Mouse (Mus musculus) ES-Bruce4 (cell line): ENCODE data around the gene Mecom.

Experiments used
- CTCF ChIP-seq: IDR thresholded peaks from one replicate; pipeline ENCODE4 v1.8.1; 2011; ENCODE audit warnings: low read depth, low read length
- EP300 ChIP-seq: IDR thresholded peaks from 2 replicates; pipeline ENCODE4 v1.6.1; 2011; ENCODE audit warnings: low read depth, low read length; ENCODE audit not compliant: insufficient read depth
- POLR2A ChIP-seq: IDR thresholded peaks from one replicate; pipeline ENCODE4 v1.8.1; 2011; ENCODE audit warnings: low read length; ENCODE audit not compliant: insufficient read depth

DNA sequence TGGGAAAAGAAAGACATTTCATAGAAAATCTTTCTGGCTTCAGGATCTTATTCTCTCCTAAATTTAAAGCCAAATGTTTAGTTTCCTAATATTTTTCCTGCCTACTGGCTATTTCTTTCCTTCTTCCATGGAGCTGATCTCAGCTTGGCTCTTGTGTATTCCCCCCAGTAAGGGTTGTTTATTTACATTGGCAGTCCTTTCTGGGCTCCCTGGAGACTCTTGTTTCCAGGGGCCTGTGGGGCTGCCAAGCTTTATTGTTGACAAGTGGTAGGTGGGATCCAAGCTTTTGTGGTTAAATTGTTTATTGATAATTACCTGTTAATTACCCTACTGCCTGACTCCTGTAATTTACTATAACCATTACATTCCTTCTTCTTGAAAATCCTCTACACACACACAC is 476.5 kb downstream of the Mecom start:
- TF ChIP-seq EP300 (no peak), POLR2A (no peak), CTCF (no peak)
